Mouse (Mus musculus): ENCODE results near the gene U90926. TPM values are rescaled to one million over a fixed set of nuclear protein-coding genes. Genes with fewer than 3 reads are reported as not detected.

The U90926 gene
- polyA plus RNA-seq (2012; rRNA removed): not detected in 2 replicates

- DNase-seq (ENCODE audit: low read depth): no peak
Measured at GRCm38 (mm10) chr5:92215308-92215707, at the start of gene U90926. Gene U90926, minus strand, starts transcription at chr5:92215408.

GRCm38 (mm10) chr5:92263761-92264359 is 48.7 kb upstream of the U90926 start:
- DNase-seq (ENCODE audit: low read depth): no peak

GRCm38 (mm10) chr5:92262646-92263045 is 47.4 kb upstream of the U90926 start:
- DNase-seq (ENCODE audit: low read depth): peak; percentile 33

GRCm38 (mm10) chr5:92256218-92256617 is 41.0 kb upstream of the U90926 start, which contains the start of gene Ppef2:
Gene Ppef2, minus strand, starts transcription at chr5:92256278.
- DNase-seq (ENCODE audit: low read depth): no peak

DNA sequence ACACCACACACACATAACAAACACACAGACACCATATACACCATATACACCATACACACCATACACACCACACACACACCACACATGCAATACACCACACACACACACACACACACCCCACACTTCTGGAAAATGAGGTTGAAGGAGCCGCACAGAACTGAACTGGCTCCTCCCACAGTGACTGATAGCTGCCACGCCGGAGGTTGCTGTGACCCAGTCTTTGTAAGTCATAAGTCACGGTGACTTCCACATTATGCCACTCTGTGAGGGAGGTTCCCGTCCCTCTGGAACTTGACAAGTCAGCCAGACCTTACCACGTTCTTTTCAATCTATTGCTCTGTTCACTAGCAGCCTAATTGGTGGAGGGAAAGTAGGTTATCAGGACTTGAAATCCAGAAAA is 39.3 kb upstream of the U90926 start:
- no peak for DNase-seq (ENCODE audit: low read depth)

DNA sequence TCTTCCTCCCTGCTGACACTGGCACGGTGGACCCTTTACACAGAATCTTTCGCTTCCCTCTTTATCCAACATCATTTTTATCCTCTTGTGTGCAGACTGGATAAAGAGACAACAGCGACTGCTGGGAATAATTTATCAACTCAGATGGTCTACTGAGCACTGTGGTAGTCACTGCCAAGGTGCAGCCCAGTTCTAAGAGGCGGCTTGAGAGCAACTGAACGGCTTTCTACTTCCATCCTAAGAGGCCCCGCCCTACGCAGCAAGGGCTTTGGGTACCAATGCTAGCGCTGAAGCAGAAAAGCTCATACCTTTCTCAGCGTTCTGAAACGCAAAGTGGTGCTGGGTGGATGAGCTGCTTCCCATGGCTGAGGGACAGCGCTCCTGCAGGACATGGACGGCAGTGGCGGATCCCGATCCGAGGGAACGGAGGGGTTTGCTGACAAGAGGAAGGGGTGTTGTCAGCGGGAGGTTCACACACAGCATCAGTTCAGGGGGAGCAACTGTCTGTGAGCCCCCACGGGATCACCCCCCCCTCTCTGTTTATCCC is 37.7 kb upstream of the U90926 start:
- no peak for DNase-seq (ENCODE audit: low read depth)

DNA sequence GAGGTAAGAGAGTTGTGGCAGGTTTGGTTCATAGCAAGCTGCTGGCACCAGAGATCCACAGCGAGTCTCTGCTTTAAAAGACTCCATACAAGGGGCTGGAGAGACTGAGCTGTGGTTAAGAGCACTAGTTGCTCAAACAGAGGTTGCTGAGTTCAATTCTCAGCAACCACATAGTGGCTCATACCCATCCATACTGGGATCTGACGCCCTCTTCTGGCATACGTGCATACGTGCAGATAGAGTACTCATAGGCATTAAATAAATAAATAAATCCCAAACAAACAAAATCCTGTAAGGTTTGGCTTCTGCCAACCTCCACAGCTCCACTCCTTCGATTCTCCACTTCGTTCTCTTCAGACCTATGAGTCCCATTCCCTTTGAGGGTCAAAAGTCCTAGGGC is 36.8 kb upstream of the U90926 start:
- no peak for DNase-seq (ENCODE audit: low read depth)

DNA sequence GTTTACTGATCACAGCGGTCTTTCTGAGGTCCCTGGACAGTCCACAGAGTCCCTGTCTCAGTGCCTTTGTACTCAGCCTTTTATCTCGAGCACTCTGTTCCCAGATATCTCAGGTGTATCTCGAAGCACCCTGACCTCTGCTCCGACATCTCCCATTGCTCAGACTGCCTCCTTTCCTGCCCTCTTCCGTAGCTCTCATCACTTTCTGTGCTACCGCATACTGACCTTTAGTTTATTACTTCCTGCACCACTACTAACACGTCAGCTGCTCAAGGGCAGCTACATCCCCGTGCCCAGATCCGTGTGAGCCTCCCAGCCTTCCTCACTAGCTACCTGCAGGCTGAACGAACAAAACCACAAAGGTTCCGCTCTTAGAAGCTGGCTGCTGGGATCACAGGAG is 33.4 kb upstream of the U90926 start:
- no peak for DNase-seq (ENCODE audit: low read depth)

DNA sequence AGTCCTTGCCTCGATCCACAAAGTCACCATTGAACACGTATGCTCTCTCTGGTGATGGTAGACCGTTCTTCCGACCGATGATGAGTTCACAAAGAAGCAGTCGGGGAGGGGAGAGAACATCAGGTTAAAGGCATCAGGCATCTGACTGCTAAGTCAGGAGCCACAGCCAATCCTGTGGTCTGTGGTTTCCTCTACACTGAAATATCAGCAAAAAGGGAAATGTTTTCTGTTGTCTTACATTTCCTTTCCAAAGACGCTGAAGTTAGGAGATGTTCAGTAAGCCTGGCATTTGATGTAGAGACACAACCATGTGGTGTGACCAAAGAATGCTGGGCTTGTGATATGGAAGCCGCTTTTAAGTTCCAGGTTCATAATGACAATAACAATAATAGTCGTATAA is 30.3 kb upstream of the U90926 start:
- DNase-seq (ENCODE audit: low read depth): no peak

GRCm38 (mm10) chr5:92244900-92245299 is 29.7 kb upstream of the U90926 start:
- DNase-seq (ENCODE audit: low read depth): no peak

- no peak for DNase-seq (ENCODE audit: low read depth)
Measured at GRCm38 (mm10) chr5:92240769-92241168, 25.6 kb upstream of the U90926 start.

- DNase-seq (ENCODE audit: low read depth): no peak
Measured at GRCm38 (mm10) chr5:92239333-92240232, 24.4 kb upstream of the U90926 start.

DNA sequence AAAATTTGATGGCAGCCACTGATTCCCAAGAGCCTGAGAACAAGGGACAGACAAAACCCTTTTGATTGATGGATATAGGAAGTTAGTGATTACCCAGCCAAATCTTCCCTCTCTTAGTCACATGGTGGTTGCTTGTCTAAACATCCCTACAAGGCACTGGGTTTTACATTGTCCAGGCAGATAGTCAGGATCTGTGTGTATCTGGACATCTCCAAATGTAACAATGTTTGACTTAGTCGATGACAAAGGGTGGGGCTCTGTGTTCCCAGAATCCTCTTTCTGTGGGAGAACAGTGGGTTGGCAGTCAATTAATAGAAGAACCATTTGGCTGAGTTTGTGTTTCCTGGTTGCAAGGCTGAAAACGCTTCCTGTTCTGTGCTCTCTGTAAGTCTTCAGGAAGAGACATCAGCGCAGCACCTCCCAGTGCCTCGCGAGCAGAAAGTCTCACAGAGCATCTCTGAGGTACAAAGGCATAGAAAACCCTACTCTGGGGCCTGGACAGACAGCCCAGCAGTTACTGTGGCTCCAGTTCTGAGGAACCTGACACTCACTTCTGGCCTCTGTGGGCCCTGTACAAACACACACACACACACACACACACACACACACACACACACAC is 19.8 kb upstream of the U90926 start:
- no peak for DNase-seq (ENCODE audit: low read depth)

DNA sequence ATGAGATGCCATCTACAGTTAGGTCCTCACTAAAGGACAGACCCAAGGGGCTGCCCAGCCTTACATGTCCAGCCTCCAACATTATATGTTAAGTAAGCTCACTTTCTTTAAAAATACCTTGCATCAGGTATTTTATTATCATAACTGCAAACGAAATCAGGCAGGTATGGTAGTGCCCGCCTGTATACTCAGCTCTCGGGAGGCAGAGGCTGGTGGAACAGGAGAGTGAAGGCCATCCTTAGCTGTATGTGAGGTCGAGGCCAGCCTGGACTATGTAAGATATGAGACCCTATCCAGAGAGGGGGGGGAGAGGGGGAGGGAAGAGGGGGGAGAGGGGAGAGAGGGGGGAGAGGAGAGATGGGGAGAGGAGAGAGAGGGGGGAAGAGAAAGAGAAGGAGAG is 18.2 kb upstream of the U90926 start:
- no peak for DNase-seq (ENCODE audit: low read depth)

- DNase-seq (ENCODE audit: low read depth): no peak
Measured at GRCm38 (mm10) chr5:92231836-92232235, 16.6 kb upstream of the U90926 start.

DNA sequence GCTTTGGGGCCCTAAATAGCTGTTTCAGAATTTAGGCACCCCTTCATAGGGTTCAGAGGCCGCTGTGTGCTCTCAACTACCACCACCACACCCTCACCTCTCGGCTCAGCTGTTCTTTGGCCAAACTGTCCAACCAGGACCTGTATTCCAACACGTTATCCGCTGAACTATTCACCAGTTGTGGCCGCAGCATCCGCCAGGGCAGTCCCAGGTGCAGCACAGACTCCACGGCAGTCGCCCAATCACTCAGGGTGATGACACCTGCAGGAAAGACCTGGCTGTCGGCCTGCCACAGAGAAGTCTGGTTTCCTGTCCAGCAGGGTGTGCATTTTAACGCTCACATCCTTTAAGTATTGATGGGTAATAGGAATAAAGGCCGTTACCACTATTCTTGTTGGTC is 15.1 kb upstream of the U90926 start:
- DNase-seq (ENCODE audit: low read depth): no peak

- no peak for DNase-seq (ENCODE audit: low read depth)
Measured at GRCm38 (mm10) chr5:92229514-92229913, 14.3 kb upstream of the U90926 start.

GRCm38 (mm10) chr5:92228776-92229175 is 13.6 kb upstream of the U90926 start:
- no peak for DNase-seq (ENCODE audit: low read depth)

DNA sequence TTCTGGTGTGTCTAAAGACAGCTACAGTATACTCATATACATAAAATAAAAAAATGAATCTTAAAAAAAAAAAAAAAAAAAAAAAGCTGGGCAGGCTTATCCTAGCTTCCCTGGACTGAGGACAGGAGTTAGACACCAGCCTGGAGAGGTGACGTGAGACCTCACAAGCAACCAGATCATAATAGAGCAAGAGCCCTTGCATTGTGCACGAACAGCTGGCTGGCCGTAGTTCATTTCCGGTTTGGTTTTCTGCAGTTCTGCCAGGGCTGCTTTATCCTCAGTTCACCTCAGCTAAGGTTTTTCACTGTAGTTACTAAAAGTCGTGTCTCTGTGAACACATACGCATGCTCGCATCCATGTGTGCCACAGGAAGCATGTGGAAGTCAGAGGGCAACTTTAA is 12.6 kb upstream of the U90926 start:
- no peak for DNase-seq (ENCODE audit: low read depth)

DNA sequence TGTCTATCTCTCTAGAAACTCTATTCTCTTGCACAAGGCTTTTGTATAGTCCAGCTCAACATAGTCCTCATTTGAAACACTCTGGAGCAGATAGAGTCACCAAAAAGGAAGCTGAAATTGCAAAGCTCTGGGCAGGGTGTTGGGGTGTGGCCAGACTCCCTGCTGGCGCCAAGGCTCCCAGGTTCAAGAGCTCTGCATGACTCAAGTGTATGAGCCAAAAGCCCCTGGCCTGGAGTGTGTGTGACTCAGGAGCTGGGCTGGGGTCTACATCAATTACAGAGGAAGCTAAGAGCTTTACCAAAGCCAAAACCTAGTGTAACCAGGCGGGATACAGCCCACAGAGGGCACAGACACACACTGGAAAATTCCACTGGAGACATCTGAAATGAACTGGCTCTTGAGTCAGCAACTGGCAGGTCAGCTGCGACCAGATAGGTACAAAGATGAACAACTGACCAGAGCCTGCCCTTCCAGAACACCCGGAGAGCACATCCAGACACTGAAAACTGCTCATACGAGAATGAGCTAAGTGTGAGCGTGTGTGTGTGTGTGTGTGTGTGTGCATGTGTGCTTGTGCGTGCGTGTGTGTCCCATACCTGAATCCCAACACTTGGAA is 5.2 kb upstream of the U90926 start:
- no peak for DNase-seq (ENCODE audit: low read depth)

DNA sequence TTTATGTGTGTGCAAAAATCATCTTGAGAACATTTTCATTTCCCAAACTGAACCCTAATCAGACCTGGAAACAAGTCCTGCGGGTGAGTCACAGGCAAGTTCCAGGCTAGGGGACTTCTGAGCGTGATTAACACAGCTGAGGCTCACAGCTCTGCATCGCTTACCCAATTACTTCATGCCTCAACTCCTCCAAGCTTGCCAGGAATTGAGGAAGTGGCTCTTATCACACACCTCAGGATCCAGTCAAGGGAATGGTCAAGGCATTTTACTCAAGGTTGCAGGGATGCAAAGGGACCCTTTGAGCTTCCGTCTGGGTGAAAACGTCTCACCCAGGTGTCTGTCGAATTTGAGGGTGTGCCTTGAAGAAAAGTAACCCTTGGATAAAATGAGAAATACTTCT is 4.6 kb upstream of the U90926 start:
- no peak for DNase-seq (ENCODE audit: low read depth)
